Mouse (Mus musculus) midbrain, embryonic 16.5 days (tissue): ENCODE data around the gene Fam57a. TPM values are rescaled to one million over a fixed set of nuclear protein-coding genes. Genes with fewer than 3 reads are reported as not detected.

Experiments used
- ATAC-seq: fragments of 200-750 bp; cut with Nextera tagmentation; 2 replicates; pipeline ENCODE4 v1.8.0; 2017; ENCODE audit warnings: moderate TSS enrichment
- H3K27ac ChIP-seq: fragments of 300-500 bp; sonication (generic); 2 replicates; pipeline ENCODE4 v1.5.1; 2014; ENCODE audit warnings: mild to moderate bottlenecking, low read length, mixed read lengths
- H3K27me3 ChIP-seq: fragments of 300-500 bp; sonication (generic); 2 replicates; pipeline ENCODE4 v1.6.1; 2014; ENCODE audit warnings: low read depth, low read length, mixed read lengths; ENCODE audit not compliant: control insufficient read depth, insufficient read depth
- H3K36me3 ChIP-seq: fragments of 300-500 bp; sonication (generic); 2 replicates; pipeline ENCODE4 v1.6.1; 2014; ENCODE audit warnings: mild to moderate bottlenecking, low read length, moderate library complexity, mixed read lengths; ENCODE audit not compliant: control insufficient read depth, insufficient read depth
- H3K4me1 ChIP-seq: fragments of 300-500 bp; sonication (generic); 2 replicates; pipeline ENCODE4 v1.6.1; 2014; ENCODE audit warnings: mild to moderate bottlenecking, low read length, mixed read lengths; ENCODE audit not compliant: control insufficient read depth, insufficient read depth
- H3K4me2 ChIP-seq: fragments of 300-500 bp; sonication (generic); 2 replicates; pipeline ENCODE4 v1.6.1; 2014; ENCODE audit warnings: mild to moderate bottlenecking, low read length, mixed read lengths
- H3K4me3 ChIP-seq: fragments of 300-500 bp; sonication (generic); 2 replicates; pipeline ENCODE4 v1.5.1; 2014; ENCODE audit warnings: low read depth, mild to moderate bottlenecking, low read length, moderate library complexity, mixed read lengths
- H3K9ac ChIP-seq: fragments of 300-500 bp; sonication (generic); 2 replicates; pipeline ENCODE4 v1.6.1; 2014; ENCODE audit warnings: low read depth, low read length, mixed read lengths
- H3K9me3 ChIP-seq: fragments of 300-500 bp; sonication (generic); replicated peaks from 2 replicates; pipeline ENCODE4 v1.6.1; 2014; ENCODE audit warnings: mild to moderate bottlenecking, low read length, mixed read lengths; ENCODE audit not compliant: control insufficient read depth, poor library complexity, severe bottlenecking
- WGBS: fragments of 180-500 bp; shearing (Covaris S2); extraction: QIAGEN DNeasy Blood & Tissue Kit; methylation state at CpG from one replicate; pipeline ENCODE4 v1.1.7; 2014; 5-methylcytosine and 5-hydroxymethylcytosine counted together
- polyA plus RNA-seq: library from polyadenylated mRNA; unstranded; fragments of >200 nt; fragmentation: Nextera tagmentation; extraction: Ambion mirVana; gene quantifications from 2 replicates; pipeline ENCODE4 v1.2.1, GENCODE M21; 2015

The Fam57a gene
- polyA plus RNA-seq: 26.9 and 27.5 TPM in 2 replicates

DNA sequence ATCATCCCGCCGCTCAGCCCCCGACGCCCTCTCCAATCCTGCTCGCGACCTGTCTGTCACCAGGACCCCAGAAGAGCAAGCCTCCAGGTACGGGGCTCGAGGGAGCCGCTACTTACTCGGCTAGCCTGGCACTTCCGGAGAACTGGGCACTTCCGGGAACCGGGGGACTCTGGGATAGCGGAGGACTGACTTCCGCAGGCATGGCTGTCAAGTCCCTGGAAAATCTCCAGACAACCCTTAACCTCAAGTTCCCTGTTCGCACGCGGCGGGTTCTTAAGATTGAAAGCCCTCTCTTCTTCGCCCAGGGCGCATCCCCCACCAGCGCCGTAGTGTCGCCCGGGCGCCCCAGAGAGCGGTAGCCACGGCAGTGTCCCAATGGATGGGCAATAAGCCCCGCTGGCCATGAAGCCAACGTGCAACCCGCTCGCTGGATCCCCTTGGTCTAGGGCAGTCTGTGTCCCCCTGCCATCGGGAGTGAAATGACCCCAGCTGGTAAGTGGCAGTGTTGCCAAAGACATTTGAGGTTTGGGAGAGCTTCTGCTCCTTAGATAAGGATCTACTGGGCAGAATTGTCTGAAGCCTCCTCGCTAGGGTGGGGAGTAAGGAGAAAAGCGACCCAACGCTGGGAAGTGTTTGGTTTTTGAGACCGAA, at the start of gene Fam57a, which contains the start of gene Vps53:
Gene Fam57a, plus strand, starts transcription at position 177 of the 651 bp plus-strand sequence.
Gene Vps53, minus strand, starts transcription at position 153 of the 651 bp plus-strand sequence.
- H3K9me3 ChIP-seq: no peaks in the 10 kb centered on the region
- ATAC-seq: peak; percentile 95
- under 1% methylated on average over 37 of the region's 37 CpGs for WGBS
- peak within 1 kb of the TSS; percentile 84 for H3K27ac ChIP-seq
- no peaks in the 10 kb centered on the region for H3K27me3 ChIP-seq
- H3K9ac ChIP-seq: peak within 1 kb of the TSS; percentile 77
- H3K4me3 ChIP-seq: peak within 1 kb of the TSS; percentile 92
- peaks cover 9% of the 10 kb centered on the region for H3K4me1 ChIP-seq
- no peaks in the 10 kb centered on the region for H3K36me3 ChIP-seq
- H3K4me2 ChIP-seq: peak within 1 kb of the TSS; percentile 69

DNA sequence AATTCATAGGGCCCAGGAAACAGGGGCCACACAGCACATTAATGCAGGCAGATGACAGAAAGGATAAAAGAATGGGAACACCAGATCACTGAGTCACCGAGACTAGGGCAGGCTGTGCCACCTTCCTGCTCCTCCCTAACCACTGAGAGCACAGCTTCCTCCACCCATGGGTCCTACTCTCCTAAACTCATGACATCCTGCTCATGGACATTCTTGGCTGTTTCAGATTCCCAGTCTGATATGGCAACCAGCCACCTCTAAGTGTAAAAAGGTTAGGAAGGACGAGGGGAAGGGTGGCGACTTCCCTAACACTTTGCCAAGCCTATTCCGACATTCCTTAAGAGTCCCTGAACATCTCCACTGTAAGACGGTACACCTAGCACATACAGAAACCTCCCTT, 48.6 kb upstream of the Fam57a start:
- Histone ChIP-seq H3K4me1 (no peaks in the 10 kb centered on the region), H3K9me3 (no peaks in the 10 kb centered on the region), H3K27me3 (no peaks in the 10 kb centered on the region), H3K27ac (no peak overlapping the region), H3K4me2 (no peak overlapping the region), H3K36me3 (peaks cover 27% of the 10 kb centered on the region), H3K4me3 (no peak overlapping the region), H3K9ac (no peak overlapping the region)
- ATAC-seq: no peak
- 88% methylated on average over 5 of the region's 5 CpGs for WGBS

DNA sequence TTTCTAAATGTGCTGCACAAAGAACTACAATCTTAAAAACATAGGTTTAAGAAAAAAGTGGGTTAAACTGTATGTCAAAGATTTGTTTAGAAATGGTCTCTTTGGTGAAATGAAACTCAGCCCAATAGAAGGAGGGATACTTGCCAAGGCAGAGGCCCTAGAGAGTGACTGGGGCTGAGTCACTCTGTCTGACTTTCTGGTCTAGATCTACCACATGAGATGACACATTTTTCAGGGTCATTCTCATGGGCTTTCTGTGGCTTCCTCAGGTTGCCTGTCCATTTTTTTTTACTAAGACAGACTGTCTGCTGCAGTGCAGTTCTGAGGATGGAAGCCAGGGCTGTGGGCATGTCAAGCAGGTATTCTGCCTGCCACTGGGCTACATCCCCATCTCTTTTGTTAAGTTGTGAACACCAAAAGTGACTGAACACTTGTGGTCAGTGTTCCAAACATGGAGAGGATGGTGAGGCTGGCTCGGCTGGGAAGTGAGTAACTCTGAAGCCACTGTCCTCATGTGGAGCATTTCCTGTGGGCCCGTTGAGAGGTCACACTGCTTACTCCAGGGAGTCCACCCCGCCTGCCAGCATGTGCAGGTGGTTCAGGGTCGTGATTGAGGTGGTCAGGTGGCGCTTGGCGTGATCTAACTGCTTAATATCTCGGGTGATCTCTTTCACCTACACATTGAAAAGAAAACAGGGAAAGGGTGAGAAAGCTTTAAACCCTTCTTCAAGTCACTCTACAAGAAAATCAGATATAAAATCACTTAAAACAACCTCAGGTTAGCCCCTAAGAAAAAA, 43.6 kb upstream of the Fam57a start:
- Histone ChIP-seq H3K9me3 (no peaks in the 10 kb centered on the region), H3K36me3 (peaks cover 25% of the 10 kb centered on the region), H3K9ac (no peak overlapping the region), H3K4me2 (no peak overlapping the region), H3K27ac (no peak overlapping the region), H3K4me3 (no peak overlapping the region), H3K27me3 (no peaks in the 10 kb centered on the region), H3K4me1 (no peaks in the 10 kb centered on the region)
- no peak for ATAC-seq
- 85% methylated on average over 7 of the region's 7 CpGs for WGBS

DNA sequence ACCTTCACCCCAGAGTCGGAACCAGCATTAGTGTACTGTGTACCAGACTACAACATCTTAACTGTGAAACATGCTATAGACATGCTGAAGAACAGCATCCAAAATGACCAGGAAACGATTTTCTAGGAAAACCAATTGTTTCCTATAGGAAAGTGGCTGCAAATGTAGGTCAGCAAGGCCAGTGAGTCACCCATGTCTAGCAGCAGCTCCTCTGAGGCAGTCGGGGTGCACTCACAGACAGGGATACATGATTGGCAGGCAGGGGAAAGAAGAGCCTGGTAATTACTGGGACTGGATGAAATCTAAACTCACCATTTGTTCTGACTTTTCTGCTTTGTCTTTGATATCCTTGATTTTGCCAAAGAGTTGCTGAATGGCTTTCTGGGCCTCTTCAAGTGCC, 41.5 kb upstream of the Fam57a start:
- no peaks in the 10 kb centered on the region for H3K4me1 ChIP-seq
- 83% methylated on average over 3 of the region's 3 CpGs for WGBS

DNA sequence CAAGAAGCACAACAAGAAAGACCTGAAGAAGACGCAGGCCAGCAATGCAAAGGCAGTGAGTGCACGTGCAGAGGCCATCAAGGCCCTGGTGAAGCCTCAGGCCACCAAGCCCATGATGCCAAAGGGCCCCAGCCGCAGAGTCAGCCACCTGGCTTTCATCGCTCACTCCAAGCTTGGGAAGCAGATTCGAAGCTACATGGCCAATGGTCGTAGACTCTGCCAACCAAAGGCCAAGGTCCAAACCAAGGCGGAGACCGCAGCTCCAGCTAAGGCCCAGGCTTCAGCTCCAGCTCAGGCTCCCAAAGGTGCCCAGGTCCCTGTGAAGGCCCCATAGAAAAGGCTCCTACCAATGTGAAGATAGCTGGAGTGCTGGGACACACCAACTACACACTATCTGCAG, 35.1 kb upstream of the Fam57a start:
- no peak overlapping the region for H3K4me2 ChIP-seq
- H3K9me3 ChIP-seq: no peaks in the 10 kb centered on the region
- no peaks in the 10 kb centered on the region for H3K27me3 ChIP-seq
- no peak overlapping the region for H3K4me3 ChIP-seq
- 97% methylated on average over 8 of the region's 8 CpGs for WGBS
- ATAC-seq: no peak
- no peak overlapping the region for H3K9ac ChIP-seq
- no peak overlapping the region for H3K27ac ChIP-seq
- H3K4me1 ChIP-seq: peaks cover 20% of the 10 kb centered on the region
- H3K36me3 ChIP-seq: no peaks in the 10 kb centered on the region; the same call in 1 of the 2 replicates

More for the DNA sequence above, 41.5 kb upstream of the Fam57a start:
- no peaks in the 10 kb centered on the region for H3K27me3 ChIP-seq
- peaks cover 21% of the 10 kb centered on the region for H3K36me3 ChIP-seq
- no peak overlapping the region for H3K4me2 ChIP-seq
- H3K9me3 ChIP-seq: no peaks in the 10 kb centered on the region
- no peak overlapping the region for H3K27ac ChIP-seq
- no peak overlapping the region for H3K4me3 ChIP-seq
- no peak for ATAC-seq
- H3K9ac ChIP-seq: no peak overlapping the region

DNA sequence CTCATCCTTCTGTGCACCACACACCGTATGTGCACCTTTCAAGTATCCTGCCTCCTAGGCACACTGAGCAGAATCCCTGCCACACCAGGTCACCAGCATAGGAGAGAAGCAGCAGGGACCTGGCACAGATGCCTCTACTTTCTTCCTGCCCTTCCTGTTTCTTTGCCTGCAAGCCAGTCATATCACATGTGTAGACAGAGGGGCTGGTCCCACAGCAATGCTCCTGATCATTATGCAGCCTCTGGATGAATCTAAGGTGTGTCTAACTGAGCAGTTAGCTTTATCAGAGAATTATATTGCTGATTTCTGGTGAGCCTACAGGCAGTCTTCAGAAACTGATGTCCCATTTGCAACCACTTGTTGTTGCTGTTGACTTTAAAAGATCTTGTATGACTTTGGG, 34.3 kb upstream of the Fam57a start:
- Histone ChIP-seq H3K9ac (no peak overlapping the region), H3K27ac (no peak overlapping the region), H3K9me3 (no peaks in the 10 kb centered on the region), H3K36me3 (no peaks in the 10 kb centered on the region; the same call in 1 of the 2 replicates), H3K4me3 (no peak overlapping the region), H3K4me2 (no peak overlapping the region), H3K27me3 (no peaks in the 10 kb centered on the region), H3K4me1 (peaks cover 20% of the 10 kb centered on the region)
- ATAC-seq: no peak
- 92% methylated on average over 1 of the region's 1 CpGs for WGBS

DNA sequence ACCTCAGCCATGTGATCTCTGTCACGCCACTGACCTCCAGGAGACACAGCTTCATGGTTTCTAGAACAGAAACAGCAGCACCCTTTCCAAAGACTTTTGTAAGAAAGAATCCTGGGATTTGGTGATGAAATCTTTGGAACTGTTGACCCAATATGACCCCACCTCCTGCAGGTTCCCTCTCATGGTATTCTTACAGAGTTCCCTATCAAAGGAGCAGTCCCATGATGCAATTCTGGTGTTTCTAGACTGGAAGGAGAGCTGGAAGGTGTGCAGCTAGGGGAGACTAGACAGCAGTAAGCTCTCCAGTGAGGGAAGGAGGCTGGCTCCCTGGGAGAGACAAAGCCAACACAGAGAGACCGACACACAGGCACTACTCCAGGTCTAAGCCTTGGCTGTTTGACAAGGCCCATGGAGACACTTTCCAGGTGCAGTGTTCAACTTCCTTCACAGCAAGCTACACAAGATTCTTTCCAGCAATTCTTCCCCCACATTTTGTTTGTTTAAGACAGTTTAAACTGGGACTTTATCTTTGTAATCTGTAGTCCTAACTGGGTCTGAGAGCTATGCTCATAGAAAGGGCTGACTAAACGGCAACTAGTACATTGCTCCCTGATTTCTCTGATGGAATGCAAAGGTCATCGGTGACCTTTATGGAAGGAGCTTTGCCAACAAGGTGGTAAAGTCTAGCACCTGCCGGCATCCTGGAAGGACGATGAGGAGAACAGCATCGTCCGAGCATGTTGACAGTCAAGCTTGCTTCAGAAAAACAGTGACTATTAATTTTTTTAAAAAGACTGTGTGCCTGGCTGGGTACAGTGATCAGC, 33.1 kb upstream of the Fam57a start:
- no peaks in the 10 kb centered on the region; the same call in 1 of the 2 replicates for H3K36me3 ChIP-seq
- H3K27me3 ChIP-seq: no peaks in the 10 kb centered on the region
- no peaks in the 10 kb centered on the region for H3K9me3 ChIP-seq
- no peak overlapping the region for H3K9ac ChIP-seq
- H3K4me3 ChIP-seq: no peak overlapping the region
- H3K4me1 ChIP-seq: peaks cover 20% of the 10 kb centered on the region
- WGBS: 87% methylated on average over 8 of the region's 8 CpGs
- no peak overlapping the region for H3K4me2 ChIP-seq
- ATAC-seq: no peak
- no peak overlapping the region for H3K27ac ChIP-seq

DNA sequence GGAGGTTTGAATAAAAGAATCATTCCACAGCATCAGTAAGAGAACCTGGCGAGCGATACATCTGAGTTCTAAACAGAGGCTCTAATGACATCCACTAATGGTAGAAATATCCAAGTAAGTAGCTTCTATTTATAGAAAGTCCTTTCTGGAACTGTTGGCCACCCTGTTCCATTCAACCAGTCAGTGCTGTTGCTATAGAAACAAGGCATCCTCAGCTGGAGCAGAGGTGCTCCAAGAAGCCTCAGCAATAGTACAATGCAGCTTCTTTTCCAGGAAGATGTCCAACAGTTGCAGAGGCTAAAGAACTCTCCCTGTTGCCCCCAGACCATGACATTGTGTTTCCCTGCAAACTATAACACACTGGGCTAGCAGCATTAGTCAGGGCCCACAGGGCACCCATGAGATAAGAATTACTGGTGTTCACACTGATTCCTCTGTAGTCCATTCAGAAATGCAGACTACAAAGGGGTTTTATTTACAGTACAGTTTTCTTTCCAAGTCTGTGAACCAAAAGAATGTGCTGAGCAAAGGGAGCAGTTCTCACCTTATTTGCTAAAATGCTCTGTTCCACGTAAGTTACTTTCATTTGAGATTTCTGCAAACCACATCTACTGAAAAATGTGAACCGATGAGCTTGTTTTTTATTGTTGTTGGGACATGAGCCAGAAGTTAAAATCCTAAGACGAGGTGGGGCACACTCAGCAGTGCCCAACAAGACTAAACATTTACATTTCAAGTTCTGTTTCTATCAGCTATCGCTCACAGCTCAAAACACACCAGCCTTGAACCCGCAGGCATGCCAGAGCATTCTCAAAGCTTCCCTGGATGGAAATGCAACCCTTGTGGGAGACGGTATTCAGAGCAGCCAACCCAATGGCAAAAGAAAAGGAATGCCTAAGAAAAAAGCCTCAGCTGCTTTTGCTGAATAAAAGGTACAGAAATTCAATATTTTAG, 31.1 kb upstream of the Fam57a start:
- 62% methylated on average over 8 of the region's 8 CpGs for WGBS
- peaks cover 20% of the 10 kb centered on the region for H3K4me1 ChIP-seq
- H3K9ac ChIP-seq: no peak overlapping the region
- H3K4me3 ChIP-seq: no peak overlapping the region
- H3K4me2 ChIP-seq: no peak overlapping the region
- H3K27me3 ChIP-seq: no peaks in the 10 kb centered on the region
- H3K27ac ChIP-seq: peak overlapping the region; percentile 71
- peak; percentile 64; the same call in 1 of the 2 replicates for ATAC-seq
- H3K9me3 ChIP-seq: no peaks in the 10 kb centered on the region
- H3K36me3 ChIP-seq: peaks cover 5% of the 10 kb centered on the region; the same call in 1 of the 2 replicates
